Mouse (Mus musculus) right cerebral cortex, postnatal 25 days (tissue): ENCODE measurements around the gene Gltpd2.
"Not testable (repeated sequence)": the region's sequence is repeated elsewhere in the genome, so short reads cannot be mapped to it uniquely, and the experiment has no call there.

Experiments
- DNase-seq: peaks from one replicate; pipeline ENCODE4 v3.0.0; 2022

The Gltpd2 gene

DNA sequence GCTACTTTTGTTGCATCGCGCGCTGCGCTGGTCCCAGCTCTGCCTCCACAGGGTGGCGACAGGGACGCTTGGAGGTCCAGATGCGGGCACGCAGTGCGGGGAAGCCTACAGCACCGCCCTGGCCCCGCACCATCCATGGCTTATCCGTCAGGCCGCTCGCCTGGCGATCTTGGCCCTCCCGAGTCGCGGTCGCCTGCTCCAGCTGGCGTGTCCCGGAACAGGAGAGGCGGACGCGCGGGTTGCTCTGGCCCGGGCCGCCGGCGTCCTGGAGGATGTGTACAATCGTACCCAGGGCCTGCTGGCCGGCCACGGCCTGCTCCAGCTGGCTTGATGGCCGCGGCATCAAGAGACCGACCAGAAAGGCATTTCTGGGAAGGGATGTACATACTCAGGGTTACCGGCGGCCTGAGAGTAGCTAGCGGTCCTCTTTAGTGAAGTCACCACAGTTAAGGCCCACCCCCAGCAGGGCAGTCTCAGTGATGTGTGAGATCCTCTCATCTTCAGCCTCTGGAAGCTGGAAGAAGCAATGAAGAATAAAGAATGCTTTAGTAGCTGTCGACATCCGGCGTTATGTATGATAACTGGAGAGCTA lies 1.3 kb downstream of the Gltpd2 start:
- DNase-seq: no peak

DNA sequence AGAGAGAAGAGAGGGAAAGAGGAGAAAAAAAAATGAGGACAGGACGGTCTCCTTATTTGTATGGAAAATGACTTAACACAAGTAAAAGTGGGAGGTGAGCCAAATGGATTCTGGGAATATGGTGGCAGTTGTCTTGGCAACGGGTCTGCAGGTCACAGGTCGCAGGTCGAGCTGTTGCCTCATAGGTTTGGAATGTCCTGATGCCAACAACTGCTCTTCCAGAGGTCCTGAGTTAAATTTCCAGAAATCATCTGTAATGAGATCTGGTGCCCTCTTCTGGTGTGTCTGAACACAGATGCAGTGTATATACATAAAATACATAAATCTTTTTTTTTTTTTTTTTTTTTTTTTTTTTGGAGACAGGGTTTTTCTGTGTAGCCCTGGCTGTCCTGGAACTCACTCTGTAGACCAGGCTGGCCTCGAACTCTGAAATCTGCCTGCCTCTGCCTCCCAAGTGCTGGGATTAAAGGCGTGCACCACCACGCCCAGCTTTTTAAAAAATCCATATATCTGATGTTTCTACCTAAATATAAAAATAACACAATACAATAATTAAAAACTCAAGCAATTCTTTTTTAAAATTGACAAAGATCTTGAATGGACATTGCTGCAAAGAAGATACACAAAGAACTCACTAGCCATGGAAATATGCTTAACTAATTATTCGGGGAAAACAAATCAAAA lies 4.5 kb downstream of the Gltpd2 start:
- not testable (repeated sequence) for DNase-seq

DNA sequence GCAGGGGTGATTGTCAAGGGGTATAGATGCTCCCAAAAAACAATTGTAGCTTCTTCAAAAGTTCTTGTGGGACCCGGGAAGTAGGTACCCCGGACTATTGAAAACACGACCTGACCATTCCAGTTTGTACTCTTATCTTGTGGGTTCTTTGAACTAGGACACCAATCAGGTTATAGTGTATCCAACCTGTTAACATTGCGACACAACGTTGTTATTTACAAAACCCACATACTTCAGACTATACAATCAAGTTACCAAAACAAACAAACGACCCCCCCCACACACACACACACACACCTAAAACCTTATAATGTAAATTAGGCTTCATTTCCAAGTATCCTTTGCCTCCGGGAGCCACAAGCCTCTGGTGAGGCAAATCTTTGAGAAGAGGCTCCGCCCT lies 5.8 kb downstream of the Gltpd2 start:
- DNase-seq: no peak

DNA sequence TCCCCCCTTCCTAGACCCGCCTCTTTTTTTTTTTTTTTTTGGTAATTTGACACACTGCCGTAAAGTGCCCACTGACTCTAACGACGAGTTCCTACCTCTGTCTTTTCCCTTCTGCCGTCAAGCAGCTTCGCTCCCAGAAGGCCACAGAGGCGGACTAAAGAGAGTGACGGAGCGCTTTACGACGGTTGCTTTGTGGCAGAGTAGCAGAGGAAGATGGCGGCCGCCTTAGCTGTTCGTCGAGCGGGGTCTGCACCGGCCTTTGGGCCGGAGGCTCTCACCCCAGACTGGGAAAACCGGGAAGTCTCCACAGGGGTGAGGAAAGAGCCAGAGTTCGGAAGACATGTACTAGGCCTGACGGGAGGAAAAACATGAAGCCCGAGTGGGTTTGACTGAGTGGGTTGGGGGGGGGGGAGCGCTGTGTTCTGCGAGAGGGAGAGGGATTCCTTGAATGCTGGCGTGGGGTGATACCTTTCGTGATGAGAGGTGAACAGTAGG lies 6.2 kb downstream of the Gltpd2 start, which contains the start of gene Psmb6:
Gene Psmb6 (plus strand): TSS at position 184 of the 495 bp plus-strand sequence.
- peak; percentile 93 for DNase-seq

DNA sequence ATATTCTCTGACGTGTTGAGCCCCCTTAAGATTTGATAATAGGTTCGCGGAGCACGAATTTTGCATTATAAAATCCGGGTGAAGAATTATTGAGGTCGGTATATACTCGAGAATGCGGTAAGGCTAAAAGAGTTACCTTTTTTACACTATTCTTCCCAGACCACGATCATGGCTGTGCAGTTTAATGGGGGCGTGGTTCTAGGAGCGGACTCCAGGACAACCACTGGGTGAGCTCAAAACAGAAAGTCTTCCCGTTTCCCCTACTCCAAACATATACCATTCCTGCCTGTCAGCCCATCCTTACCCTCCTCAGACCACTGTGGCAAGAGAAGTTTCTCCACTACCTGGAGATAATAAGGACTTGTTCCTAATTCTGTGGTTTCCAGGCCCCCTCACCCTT lies 6.7 kb downstream of the Gltpd2 start:
- no peak for DNase-seq

DNA sequence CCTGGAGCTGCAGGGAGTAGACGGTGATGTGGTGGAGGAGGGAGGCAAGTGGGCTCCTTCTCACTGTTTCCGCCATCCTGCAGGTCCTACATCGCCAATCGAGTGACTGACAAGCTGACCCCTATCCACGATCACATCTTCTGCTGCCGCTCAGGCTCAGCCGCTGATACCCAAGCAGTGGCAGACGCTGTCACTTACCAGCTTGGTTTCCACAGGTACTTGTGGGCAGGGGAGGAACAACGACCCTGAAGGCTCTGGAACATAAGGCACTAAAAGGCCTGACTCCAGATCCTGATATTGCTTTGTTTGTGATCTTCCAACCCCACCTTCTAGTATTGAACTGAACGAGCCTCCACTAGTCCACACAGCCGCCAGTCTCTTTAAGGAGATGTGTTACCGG lies 7.2 kb downstream of the Gltpd2 start:
- DNase-seq: no peak

DNA sequence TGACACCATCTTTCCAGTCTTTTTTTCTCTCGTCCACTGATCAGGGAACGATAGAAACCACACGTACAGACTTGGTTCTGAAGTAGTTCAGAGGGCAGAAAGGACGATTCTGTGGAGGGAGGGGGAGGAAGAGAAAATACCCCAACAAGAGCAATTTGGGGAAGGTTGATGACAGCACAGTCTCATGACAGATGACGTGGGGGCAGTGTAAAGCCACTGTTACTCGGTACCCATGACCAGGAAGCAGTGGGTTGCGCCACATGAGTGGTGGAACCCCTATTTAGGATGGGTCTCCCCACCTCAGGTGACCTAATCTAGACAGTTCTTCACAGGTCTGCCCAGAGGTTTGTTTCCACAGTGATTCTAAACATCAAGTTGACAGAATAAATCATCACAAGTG lies 9.6 kb downstream of the Gltpd2 start:
- no peak for DNase-seq

DNA sequence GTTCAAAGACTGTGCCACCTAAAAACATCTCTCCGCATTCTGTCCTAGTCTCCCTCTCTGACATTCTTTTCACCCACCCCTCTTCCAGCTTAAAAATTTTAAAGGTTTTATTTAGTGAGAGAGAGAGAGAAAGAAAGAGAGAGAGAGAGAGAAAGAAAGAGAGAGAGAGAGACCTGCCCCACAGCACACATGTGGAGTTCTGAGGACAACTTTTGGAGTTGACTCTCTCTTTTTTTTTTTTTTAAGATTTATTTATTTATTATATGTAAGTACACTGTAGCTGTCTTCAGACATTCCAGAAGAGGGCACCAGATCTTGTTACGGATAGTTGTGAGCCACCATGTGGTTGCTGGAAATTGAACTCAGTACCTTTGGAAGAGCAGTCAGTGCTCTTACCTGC lies 12.1 kb downstream of the Gltpd2 start:
- DNase-seq: not testable (repeated sequence)

DNA sequence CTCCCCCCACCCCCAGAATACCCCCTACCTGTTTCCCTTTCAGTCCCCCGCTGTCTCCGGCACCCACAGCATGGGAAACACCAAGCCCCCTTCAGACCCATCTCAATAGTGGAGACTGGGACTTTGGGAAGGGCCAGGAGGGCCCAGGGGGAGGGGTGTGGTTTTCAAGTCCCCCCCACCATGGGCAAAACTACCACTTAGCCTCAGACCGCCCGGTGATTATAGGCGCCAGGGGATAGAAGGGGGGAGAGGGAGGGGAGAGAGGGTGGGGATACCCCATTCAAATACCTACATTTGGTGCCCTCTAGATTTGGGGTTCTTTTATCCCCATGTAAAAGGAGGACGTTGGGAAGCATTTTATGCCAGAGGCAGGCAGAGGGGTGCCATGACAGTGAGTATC lies 13.8 kb downstream of the Gltpd2 start, which contains the start of gene Gm40193:
Gene Gm40193 (minus strand): TSS at position 101 of the 400 bp plus-strand sequence.
- no peak for DNase-seq

DNA sequence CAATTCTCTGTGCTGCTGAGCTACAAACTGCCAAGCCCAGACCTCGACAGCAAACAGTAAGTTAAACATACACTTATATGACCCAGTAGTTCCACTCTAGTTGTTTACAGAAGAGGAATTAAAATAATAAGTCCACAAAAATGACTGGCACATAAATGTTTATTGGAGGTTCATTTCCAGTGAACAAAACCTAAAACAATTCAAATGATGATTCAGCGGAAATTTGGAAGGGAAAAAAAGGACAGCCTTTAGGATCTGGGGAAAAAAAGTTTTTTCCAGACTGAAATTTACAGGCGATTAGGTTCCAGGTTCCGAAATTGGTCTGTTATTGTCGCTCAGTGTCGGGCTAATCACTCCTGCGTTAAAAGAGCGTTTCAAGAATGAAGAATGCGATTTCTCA lies 20.4 kb downstream of the Gltpd2 start:
- no peak for DNase-seq

DNA sequence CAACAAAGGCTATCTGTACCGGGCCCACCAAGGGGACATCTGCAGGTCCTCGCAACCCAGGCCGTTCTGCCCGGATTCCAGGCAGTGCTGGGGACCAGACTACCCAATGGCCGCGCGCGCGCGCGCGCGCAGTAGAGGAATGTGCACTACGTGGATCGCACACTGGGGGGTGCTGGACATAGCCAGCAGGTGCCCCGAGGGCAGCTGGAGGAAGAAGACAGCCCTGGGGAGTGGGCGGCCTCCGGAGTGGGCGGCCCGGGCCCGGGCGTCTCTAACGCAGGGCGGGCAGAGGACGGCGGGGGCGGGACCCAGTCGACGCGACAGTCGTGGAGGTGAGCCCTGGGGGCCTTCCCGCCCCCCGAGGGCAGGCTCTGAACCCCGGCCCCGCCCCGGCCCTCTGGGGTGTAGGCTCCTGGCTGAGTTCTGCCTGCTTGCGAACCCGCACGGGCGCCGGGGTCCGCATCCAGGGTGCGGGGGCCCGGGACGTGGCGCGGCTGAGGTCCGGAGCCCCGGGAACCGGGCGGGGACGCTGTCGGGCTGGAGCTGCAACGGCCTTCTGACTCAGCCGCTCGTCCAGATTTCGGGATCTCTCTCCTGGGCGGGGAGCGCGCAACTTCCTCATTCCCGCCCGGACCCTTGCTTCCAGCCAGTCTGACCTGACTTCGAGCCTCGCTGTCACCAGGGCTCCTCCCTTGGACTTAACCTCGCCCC lies 21.0 kb downstream of the Gltpd2 start, which contains the start of gene Pld2:
Gene Pld2 (plus strand): TSS at position 188 of the 711 bp plus-strand sequence.
- peak; percentile 76 for DNase-seq

DNA sequence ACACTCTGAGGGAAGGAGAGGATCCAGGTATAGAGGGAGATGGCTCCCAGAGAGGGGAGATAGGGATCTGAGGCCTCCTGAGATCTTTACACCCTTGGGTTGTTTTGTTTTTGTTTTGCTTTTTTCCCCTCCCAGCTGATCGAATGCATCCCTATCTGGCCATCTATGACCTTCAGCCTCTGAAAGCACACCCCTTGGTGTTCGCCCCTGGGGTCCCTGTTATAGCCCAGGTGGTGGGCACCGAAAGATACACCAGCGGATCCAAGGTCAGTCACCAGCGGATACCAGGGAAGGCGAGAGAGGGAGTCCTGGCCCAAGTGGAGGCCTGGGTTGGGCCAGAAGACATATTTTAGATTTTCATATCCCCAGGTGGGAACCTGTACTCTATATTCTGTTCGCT lies 21.9 kb downstream of the Gltpd2 start:
- no peak for DNase-seq

DNA sequence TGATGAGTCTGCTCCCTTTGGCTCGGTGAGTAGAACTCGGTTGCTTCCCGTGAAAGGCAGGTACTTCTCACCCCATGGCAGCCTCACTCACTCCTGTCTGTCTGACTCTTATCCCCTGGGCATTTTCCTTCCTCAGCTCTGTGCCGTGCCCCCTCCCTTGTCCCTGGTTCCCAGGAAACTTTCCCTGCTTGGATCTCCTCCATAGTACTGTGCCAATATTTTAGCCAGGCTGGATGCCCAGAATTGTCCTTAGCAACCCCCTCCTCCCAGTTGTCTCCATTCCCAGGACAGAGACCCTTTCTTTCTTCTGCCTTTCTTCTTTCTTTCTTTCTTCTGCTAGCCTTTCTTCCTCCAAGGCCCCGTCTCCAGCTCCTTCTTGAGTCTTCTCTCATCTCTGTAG lies 22.4 kb downstream of the Gltpd2 start:
- no peak for DNase-seq

DNA sequence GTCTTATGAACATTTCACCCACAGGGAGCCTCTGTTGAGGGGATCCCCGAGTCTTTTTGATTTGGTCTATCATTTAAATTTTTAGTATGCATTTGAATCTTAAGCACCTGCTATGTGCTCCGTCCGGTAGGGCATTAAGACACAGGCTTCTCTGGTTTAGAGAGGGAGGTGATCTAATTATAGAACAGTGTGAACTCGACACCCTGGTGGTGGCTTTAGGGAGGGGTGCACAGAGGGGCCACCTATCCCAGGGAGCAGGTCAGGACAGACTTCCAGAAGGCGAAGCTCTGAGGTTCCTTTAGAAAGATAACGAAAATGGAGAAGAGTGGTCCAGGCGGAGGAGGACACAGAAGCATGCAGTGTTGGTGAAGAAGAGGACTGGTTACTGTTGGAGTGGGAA lies 25.5 kb downstream of the Gltpd2 start:
- DNase-seq: no peak

DNA sequence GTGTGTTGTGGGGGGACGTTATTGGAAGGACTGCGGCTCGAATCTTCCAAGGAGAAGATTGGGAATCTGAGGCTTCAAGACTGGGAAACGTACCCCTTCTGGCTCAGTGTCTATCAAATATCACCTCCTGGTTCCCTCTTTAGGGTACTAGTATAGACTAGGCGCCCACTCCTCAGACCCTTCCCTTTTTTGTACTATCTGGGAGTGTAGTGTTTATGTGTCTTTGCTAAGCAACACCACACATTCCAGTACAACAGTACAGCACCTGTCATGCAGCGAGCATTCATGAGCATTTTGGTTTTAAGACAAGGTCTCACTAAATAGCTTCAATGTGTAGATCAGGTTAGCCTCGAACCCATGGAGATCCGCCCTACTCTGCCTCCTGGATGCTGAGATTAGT lies 32.5 kb downstream of the Gltpd2 start:
- DNase-seq: no peak

DNA sequence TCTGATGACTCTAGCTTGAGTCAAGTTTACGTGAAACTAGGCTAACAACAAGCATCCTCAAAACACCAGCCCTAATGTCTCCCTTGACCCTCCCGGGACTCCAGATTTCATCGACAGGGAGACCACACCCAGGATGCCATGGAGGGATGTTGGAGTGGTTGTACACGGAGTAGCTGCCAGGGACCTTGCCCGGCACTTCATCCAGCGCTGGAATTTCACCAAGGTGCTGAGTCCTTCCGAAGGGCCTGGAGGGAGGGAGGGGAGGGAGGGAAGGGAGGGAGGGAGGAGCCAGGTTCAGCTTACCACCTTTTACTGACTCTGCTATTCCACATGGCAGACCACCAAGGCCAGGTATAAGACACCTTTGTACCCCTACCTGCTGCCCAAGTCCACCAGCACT lies 34.9 kb downstream of the Gltpd2 start:
- DNase-seq: no peak

DNA sequence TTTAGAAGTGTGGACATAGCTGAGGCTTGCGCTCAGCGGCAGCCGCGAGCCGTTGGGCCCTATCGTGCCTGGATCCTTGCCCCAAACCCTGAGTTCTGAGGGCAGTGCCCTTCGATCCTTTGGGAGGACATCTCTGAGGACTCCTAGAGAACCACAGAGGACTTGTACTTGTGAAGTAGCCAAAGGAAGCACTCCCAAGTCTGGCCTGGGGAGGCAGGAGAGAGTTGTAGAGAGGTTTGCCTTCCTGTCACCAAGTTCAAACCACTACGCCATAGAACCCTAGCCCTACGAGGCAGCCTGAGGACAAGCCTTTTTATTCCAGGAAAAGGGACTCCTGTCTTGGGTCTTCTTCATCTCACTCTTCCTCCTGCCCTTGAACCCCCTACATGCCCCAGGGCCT lies 38.5 kb downstream of the Gltpd2 start:
- DNase-seq: no peak

DNA sequence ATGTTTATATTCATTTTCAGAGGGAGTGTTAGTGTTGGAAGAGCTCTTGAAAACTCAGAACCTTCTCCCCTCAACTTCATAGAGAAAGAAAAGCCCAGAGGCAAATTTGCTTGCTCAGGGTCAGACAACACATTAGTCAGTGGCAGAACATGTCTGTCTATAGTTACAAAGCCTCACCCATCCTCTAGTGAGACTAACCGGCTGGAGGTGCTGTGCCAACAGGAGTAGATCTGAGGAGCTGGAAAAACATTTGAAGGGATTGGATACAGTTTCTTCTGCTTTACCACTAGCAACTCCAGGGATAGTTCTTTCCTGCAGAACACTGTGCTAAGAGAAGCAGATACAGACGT lies 42.9 kb downstream of the Gltpd2 start:
- DNase-seq: no peak

DNA sequence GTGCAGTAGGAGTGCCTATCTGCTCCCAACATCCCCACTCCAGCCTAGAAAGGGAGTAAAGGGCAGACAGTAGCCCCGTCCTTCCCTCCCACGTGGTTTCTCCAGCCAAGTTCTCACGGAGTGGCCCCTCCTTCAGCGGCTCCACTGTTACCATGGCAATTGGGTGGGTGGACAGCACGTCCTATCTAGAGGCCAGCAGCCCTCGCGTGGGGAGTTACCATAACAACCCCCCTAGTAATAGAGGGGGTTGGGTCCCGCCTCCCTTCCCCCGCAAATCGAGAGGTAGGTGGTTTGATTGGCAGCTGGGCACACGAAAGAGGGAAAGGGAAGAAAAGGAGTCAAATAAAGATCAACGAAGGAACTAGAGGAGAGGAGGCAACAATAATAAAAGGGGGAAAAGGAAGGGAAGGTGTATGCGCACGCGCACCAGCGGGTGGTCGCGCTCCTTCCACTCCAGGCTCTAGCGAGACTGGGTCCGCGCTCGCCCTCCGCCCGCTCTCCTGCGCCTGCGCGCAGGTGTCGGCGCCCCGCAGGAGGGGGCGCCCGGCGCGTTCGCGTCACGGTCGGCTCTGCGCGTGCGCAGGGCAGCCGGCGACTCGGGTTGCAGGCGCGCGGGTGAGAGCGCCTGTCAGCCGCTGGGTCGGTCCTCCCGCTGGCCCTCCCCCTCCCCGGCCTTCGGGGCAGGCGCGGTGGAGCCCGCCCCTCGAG lies 43.4 kb downstream of the Gltpd2 start, which contains the start of gene Mink1:
Gene Mink1 (plus strand): TSS at position 595 of the 708 bp plus-strand sequence.
- DNase-seq: peak; percentile 91

DNA sequence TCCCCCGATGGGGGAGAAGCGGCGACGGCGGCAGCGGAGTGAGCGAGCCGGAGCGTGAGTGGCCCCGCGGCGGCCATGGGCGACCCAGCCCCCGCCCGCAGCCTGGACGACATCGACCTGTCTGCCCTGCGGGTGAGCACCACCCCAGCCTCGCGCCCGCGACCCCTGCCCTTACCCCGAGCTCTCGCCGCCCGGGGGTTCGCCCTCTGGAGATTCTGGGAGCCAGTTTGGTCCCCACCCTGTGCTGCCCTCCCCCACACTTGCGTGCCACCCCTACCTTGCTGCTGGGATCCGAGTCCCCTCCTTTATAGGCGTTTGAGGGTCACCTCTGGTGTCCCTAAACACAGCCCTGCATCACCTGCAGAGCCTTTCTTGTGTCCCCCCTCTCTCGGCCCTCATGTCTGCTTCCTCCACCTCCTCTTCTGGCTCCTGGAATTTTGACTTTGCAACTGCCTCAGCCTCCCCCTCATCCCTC lies 44.0 kb downstream of the Gltpd2 start:
- DNase-seq: no peak

DNA sequence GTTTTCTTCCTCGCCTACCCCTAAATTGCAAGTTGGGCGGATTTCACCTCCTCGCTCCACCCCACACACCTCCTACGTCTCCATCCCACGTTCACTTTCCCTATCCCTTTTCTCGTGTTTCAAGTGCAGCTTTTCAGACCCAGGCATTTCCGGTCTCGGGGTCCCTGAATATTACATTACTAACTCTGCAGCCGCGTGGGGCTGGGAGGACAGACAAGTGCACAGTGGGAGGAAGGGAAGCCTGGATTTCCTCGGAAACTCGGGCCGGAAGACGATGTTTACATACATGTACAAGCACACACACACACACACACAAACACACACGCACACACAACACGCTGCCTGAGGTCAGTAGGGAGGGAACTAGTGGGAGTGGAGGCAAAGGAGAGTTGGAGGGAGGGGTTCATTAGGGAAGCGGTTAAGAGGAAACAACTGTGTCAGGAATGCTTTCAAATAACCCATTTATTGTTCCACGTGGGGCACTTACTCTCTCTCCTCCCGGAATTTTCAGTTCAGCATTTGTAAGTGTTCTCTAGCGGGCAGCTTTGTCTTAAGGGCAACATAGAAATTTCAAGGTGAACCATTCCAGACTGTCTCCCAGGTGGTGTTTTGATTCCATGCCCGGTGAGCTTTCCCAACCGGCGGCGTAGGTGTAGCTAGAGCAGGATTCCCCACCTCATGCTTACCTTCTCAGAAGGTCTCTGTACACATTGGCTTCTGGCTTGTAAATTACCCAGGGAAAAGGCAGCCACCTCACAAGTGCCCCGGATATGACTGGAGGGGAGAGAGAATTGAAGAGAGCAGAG lies 44.7 kb downstream of the Gltpd2 start:
- no peak for DNase-seq

DNA sequence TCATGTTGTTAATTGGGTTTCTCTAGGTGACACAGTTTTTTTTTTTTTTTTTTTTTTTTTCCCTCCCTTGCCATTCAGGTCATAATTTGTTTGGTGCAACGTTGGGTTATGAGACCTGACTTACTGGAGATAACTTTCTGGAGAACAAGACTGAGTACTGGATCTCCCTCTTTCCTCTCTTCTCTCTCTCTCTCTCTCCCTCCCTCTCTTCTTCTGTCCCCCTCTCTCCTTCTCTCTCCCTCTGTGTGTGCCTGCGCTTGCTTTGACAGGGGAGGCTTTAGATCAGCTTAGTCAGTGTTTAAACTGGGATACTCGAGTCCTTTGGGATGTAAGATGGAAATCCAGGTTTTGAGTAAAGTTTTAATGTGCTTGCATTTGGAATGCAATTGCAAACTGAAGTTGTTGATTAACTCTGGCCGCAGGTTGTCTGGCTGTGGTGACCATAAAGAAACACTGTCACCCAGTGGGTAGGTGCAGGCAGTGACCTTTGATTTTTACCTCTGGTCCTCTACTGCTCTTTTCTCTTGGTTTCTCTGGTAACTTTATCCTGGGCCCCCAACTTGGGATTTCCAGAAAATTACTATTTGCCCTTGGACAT lies 45.4 kb downstream of the Gltpd2 start:
- no peak for DNase-seq
